In the genomic region with DNA sequence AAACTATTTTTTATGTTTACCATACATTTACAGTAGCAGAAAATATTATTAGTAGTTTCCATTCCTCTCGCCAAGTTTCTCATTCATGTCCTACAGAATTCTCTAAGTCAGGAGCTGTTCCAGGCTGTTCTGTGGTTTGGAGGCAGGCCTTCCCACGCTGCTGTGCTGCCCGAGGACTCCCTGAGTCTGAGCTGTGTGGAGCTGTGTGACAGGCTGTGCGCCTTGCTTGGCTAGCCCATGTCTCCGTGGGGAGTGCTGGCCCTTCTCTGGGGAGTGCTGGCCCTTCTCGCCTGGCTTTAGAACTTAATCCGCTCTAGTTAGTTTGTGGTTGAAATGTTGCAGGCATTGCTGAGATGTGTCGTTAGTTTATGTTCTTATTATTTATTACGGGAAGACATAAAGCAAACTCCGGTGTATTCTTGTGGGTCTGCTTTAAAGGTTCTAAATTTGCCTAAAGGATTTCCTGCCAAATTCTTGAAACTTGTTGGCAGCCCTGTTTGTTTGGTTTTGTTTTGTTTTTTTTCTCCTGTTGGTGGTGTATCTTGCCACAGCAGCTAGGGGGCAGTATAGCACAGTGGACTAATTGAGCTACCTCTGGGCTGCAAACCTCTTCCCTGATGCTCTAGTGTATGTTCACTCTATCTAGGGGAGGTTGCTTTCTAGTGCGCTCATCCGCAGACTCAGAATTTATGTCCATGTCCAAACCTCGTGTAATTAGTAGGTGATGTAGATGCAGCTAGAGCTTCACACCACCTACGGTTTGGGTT, we compare ENCODE assay signal across 9 mouse cellular contexts. TPM values are rescaled to one million over a fixed set of nuclear protein-coding genes. Genes with fewer than 3 reads are reported as not detected.
DNase-seq lines count a peak whose midpoint lies in the region; ATAC-seq and TF ChIP-seq lines count a peak whose summit lies in the region.
"Had no signal": no experiment of that assay in that cellular context is flagged by ENCODE, and none has a peak within 500 bp of the region (broad histone marks: within the 10 kb centered on the region; RNA-seq: fewer than 3 reads in every experiment).

No protein-coding gene starts in this region.

- peaks cover 11% of the 10 kb centered on the region for H3K79me2 ChIP-seq in heart, adult 2 months (replicated peaks; ENCODE audit: control insufficient read depth, insufficient read depth, low read length)

- no peak for TF ChIP-seq POLR2A in heart, adult 2 months (IDR thresholded peaks at IDR 0.05; ENCODE audit: insufficient read depth, low read depth, low read length)

- H3K4me1 ChIP-seq in midbrain, embryonic 14.5 days (ENCODE audit: control insufficient read depth, insufficient read depth, low read length), result peaks cover 24% of the 10 kb centered on the region
- peaks cover 43% of the 10 kb centered on the region for H3K4me1 ChIP-seq in midbrain, embryonic 15.5 days
- H3K4me1 ChIP-seq in heart, adult 2 months (ENCODE audit: control insufficient read depth, insufficient read depth, low read length), result peaks cover 22% of the 10 kb centered on the region
- H3K4me1 ChIP-seq in midbrain, postnatal 0 days (ENCODE audit: insufficient read depth, low read length), result 0 out of 2 replicates have a peak, but pooled peaks cover 5% of the 10 kb centered on the region
- H3K4me1 ChIP-seq in intestine, embryonic 15.5 days (replicated peaks), result peaks cover 29% of the 10 kb centered on the region

- H3K4me2 ChIP-seq in midbrain, embryonic 14.5 days (ENCODE audit: low read length), result no peak overlapping the region
- H3K4me2 ChIP-seq in midbrain, embryonic 15.5 days, result no peak overlapping the region
- H3K4me2 ChIP-seq in midbrain, postnatal 0 days (ENCODE audit: low read depth, low read length, poor library complexity, severe bottlenecking), result no peak overlapping the region
- no peak overlapping the region for H3K4me2 ChIP-seq in intestine, embryonic 15.5 days (replicated peaks)
- H3K4me2 ChIP-seq: neural tube, embryonic 12.5 days had no signal

- peak; percentile 96 for TF ChIP-seq CTCF in heart, adult 2 months (IDR thresholded peaks at IDR 0.05)
- TF ChIP-seq CTCF in layer of hippocampus, adult 2 months (conservative IDR thresholded peaks at IDR 0.05), result peak; percentile 95
- TF ChIP-seq CTCF in midbrain, postnatal 0 days (IDR thresholded peaks at IDR 0.05), result peak; percentile 81

- TF ChIP-seq EP300 in heart, adult 2 months (IDR thresholded peaks at IDR 0.05; ENCODE audit: insufficient read depth, low read depth, low read length), result peak; percentile 81

- H3K4me3 ChIP-seq in midbrain, embryonic 14.5 days (replicated peaks; ENCODE audit: low read depth, low read length), result no peak overlapping the region
- no peak overlapping the region for H3K4me3 ChIP-seq in midbrain, embryonic 15.5 days
- H3K4me3 ChIP-seq in heart, adult 2 months, result no peak overlapping the region
- H3K4me3 ChIP-seq in layer of hippocampus, adult 2 months, result no peak overlapping the region
- H3K4me3 ChIP-seq in midbrain, postnatal 0 days (ENCODE audit: low read depth, low read length), result no peak overlapping the region
- no peak overlapping the region for H3K4me3 ChIP-seq in intestine, embryonic 15.5 days (replicated peaks)
- H3K4me3 ChIP-seq: neural tube, embryonic 12.5 days had no signal

- intact Hi-C loops in heart, adult 2 months (cut with DNase I), result loop anchor here (1.0 to 5.0 kb wide), 5 partner anchors 60 to 327 kb away; no protein-coding TSS in a partner anchor

- peak; percentile 74 for DNase-seq in midbrain, embryonic 14.5 days
- peak; percentile 81 for DNase-seq in NIH3T3 (ENCODE audit: low read depth)
- DNase-seq in cerebellum, adult 8-10 months, result peak; percentile 69
- DNase-seq in heart, adult 2 months, result peak; percentile 60
- peak; percentile 57 to 73 for DNase-seq in layer of hippocampus, adult 2 months (ENCODE audit: low spot score in 2 of 2)
- DNase-seq in midbrain, postnatal 0 days (ENCODE audit: low spot score), result peak; percentile 69

- no peaks in the 10 kb centered on the region for H3K9me3 ChIP-seq in midbrain, embryonic 14.5 days (ENCODE audit: control insufficient read depth, low read length)
- H3K9me3 ChIP-seq in midbrain, embryonic 15.5 days, result no peaks in the 10 kb centered on the region
- no peaks in the 10 kb centered on the region for H3K9me3 ChIP-seq in midbrain, postnatal 0 days (ENCODE audit: low read length)
- H3K9me3 ChIP-seq in intestine, embryonic 15.5 days, result no peaks in the 10 kb centered on the region
- H3K9me3 ChIP-seq: neural tube, embryonic 12.5 days had no signal

- H3K27me3 ChIP-seq in midbrain, embryonic 14.5 days (ENCODE audit: control insufficient read depth, insufficient read depth, low read length), result no peaks in the 10 kb centered on the region
- no peaks in the 10 kb centered on the region for H3K27me3 ChIP-seq in midbrain, embryonic 15.5 days (replicated peaks)
- no peaks in the 10 kb centered on the region for H3K27me3 ChIP-seq in heart, adult 2 months (ENCODE audit: control insufficient read depth, insufficient read depth, low read length)
- H3K27me3 ChIP-seq in midbrain, postnatal 0 days (ENCODE audit: insufficient read depth, low read length), result no peaks in the 10 kb centered on the region
- H3K27me3 ChIP-seq in intestine, embryonic 15.5 days (replicated peaks), result no peaks in the 10 kb centered on the region
- H3K27me3 ChIP-seq: neural tube, embryonic 12.5 days had no signal

- no peak overlapping the region for H3K27ac ChIP-seq in midbrain, embryonic 14.5 days (replicated peaks; ENCODE audit: low read depth, low read length)
- H3K27ac ChIP-seq in midbrain, embryonic 15.5 days, result no peak overlapping the region
- H3K27ac ChIP-seq in heart, adult 2 months, result peak overlapping the region; percentile 49; the same call in 1 of the 2 replicates
- H3K27ac ChIP-seq in layer of hippocampus, adult 2 months, result peak overlapping the region; percentile 60; the same call in 1 of the 2 replicates
- H3K27ac ChIP-seq in midbrain, postnatal 0 days (ENCODE audit: low read depth, low read length), result no peak overlapping the region
- H3K27ac ChIP-seq in intestine, embryonic 15.5 days, result no peak overlapping the region
- H3K27ac ChIP-seq: neural tube, embryonic 12.5 days had no signal

- WGBS in midbrain, embryonic 14.5 days, result 67% methylated on average over 14 of the region's 14 CpGs
- WGBS in midbrain, embryonic 15.5 days, result 57% methylated on average over 14 of the region's 14 CpGs
- 42% methylated on average over 14 of the region's 14 CpGs for WGBS in heart, adult 2 months
- 57% methylated on average over 14 of the region's 14 CpGs for WGBS in midbrain, postnatal 0 days
- 49% methylated on average over 14 of the region's 14 CpGs for WGBS in intestine, embryonic 15.5 days

- no peak overlapping the region for H3K9ac ChIP-seq in midbrain, embryonic 14.5 days (replicated peaks; ENCODE audit: low read length)
- no peak overlapping the region for H3K9ac ChIP-seq in midbrain, embryonic 15.5 days
- H3K9ac ChIP-seq in heart, adult 2 months (ENCODE audit: low read depth, low read length), result peak overlapping the region; percentile 58
- H3K9ac ChIP-seq in midbrain, postnatal 0 days (replicated peaks; ENCODE audit: low read length, poor library complexity, severe bottlenecking), result no peak overlapping the region
- no peak overlapping the region for H3K9ac ChIP-seq in intestine, embryonic 15.5 days
- H3K9ac ChIP-seq: neural tube, embryonic 12.5 days had no signal

- H3K36me3 ChIP-seq in midbrain, embryonic 14.5 days (ENCODE audit: control insufficient read depth, insufficient read depth, low read length), result no peaks in the 10 kb centered on the region
- H3K36me3 ChIP-seq in midbrain, embryonic 15.5 days (replicated peaks), result no peaks in the 10 kb centered on the region
- H3K36me3 ChIP-seq in heart, adult 2 months (ENCODE audit: control insufficient read depth, insufficient read depth, low read length), result no peaks in the 10 kb centered on the region; the same call in 1 of the 2 replicates
- peaks cover 2% of the 10 kb centered on the region; the same call in 1 of the 2 replicates for H3K36me3 ChIP-seq in midbrain, postnatal 0 days (ENCODE audit: insufficient read depth, low read length)
- no peaks in the 10 kb centered on the region for H3K36me3 ChIP-seq in intestine, embryonic 15.5 days
- H3K36me3 ChIP-seq: neural tube, embryonic 12.5 days had no signal

- no peak for ATAC-seq in midbrain, embryonic 14.5 days (ENCODE audit: low FRiP score, low TSS enrichment)
- no peak for ATAC-seq in midbrain, embryonic 15.5 days (replicated peaks)
- ATAC-seq in midbrain, postnatal 0 days (ENCODE audit: low FRiP score), result no peak
- ATAC-seq in intestine, embryonic 15.5 days, result no peak

RNA-seq across cellular contexts. Expression of a gene that starts 34.2 kb away (rescaled TPM):
- 17.0 and 20.5 TPM in 2 replicates for polyA plus RNA-seq in midbrain, embryonic 14.5 days (2014; fragmentation: Nextera tagmentation; extraction: Ambion mirVana)
- polyA plus RNA-seq in midbrain, embryonic 15.5 days (2015; fragmentation: Nextera tagmentation; extraction: Ambion mirVana), result 17.3 and 17.9 TPM in 2 replicates
- 10 to 100 TPM; 29.9 to 30.8 TPM for total RNA-seq in heart, adult 2 months (2021)
- polyA plus RNA-seq in heart, adult 2 months (2012; rRNA removed), result 10.4 and 11.0 TPM in 2 replicates
- total RNA-seq in layer of hippocampus, adult 2 months (2021), result 100 to 1,000 TPM; 121 to 128 TPM
- 29.5 and 30.7 TPM in 2 replicates for total RNA-seq in midbrain, postnatal 0 days (2014; rRNA removed)
- 8.5 and 10.5 TPM in 2 replicates for polyA plus RNA-seq in midbrain, postnatal 0 days (2015; fragmentation: Nextera tagmentation; extraction: Ambion mirVana)
- 9.7 and 10.0 TPM in 2 replicates for polyA plus RNA-seq in intestine, embryonic 15.5 days (2015; fragmentation: Nextera tagmentation; extraction: Ambion mirVana)

Comparison
In these comparisons a context has a peak if more than half of its experiments do, and no peak if none do; other contexts are left out.
1. H3K27ac ChIP-seq: peak in heart, adult 2 months (single experiment) and layer of hippocampus, adult 2 months (single experiment); none in midbrain, embryonic 14.5 days (single experiment), midbrain, embryonic 15.5 days (single experiment), midbrain, postnatal 0 days (single experiment) and intestine, embryonic 15.5 days (single experiment).
2. Peak in every context shown above with its lines, with median percentiles within 50 percentile points of each other: DNase-seq and CTCF ChIP-seq.